Mouse (Mus musculus) megakaryocyte, embryonic 14.5 days (primary cell): ENCODE data around the gene Cactin. TPM values are rescaled to one million over a fixed set of nuclear protein-coding genes. Genes with fewer than 3 reads are reported as not detected.
A peak's percentile ranks its signal among the peaks of the same experiment; 100 is the strongest.

Source experiments
- H3K27me3 ChIP-seq: replicated peaks from 2 replicates; pipeline ENCODE3; 2012; ENCODE audit warnings: inconsistent platforms
- H3K36me3 ChIP-seq: replicated peaks from 2 replicates; pipeline ENCODE3; 2012; ENCODE audit warnings: low read length, inconsistent platforms, mixed read lengths
- H3K4me1 ChIP-seq: 2 replicates; pipeline ENCODE4 v1.6.1; 2012; ENCODE audit warnings: inconsistent platforms
- H3K4me3 ChIP-seq: replicated peaks from 2 replicates; pipeline ENCODE3; 2012; ENCODE audit warnings: moderate library complexity, mild to moderate bottlenecking, inconsistent platforms
- H3K9me3 ChIP-seq: 2 replicates; pipeline ENCODE4 v1.6.1; 2012; ENCODE audit warnings: inconsistent platforms
- FLI1 ChIP-seq: IDR thresholded peaks from 2 replicates; pipeline ENCODE4 v1.6.1; 2012; ENCODE audit warnings: low read length, inconsistent platforms, mixed read lengths
- GATA1 ChIP-seq: IDR thresholded peaks from 3 replicates; pipeline ENCODE4 v1.6.1; 2012; ENCODE audit warnings: mixed read lengths, low read length, inconsistent platforms, borderline replicate concordance
- polyA plus RNA-seq: library from polyadenylated mRNA; stranded (reverse); fragments of >175 nt; gene quantifications from 2 replicates; pipeline ENCODE4 v1.2.3, GENCODE M21; 2012; ENCODE audit warnings: low replicate concordance; ENCODE audit not compliant: insufficient read depth

Cactin gene
- polyA plus RNA-seq, 1 experiment, result 78.5 TPM

GRCm38 (mm10) chr10:81317273-81317672, 3.6 kb upstream of the Cactin start:
- no peaks in the 10 kb centered on the region for H3K27me3 ChIP-seq
- no peaks in the 10 kb centered on the region for H3K9me3 ChIP-seq
- TF ChIP-seq GATA1, result no peak
- TF ChIP-seq FLI1, result no peak
- peaks cover 72% of the 10 kb centered on the region for H3K36me3 ChIP-seq
- no peak overlapping the region for H3K4me3 ChIP-seq
- peaks cover 80% of the 10 kb centered on the region for H3K4me1 ChIP-seq

GRCm38 (mm10) chr10:81318589-81319329, 2.1 kb upstream of the Cactin start:
- H3K27me3 ChIP-seq, result no peaks in the 10 kb centered on the region
- no peak for TF ChIP-seq GATA1
- no peak for TF ChIP-seq FLI1
- H3K4me1 ChIP-seq, result peaks cover 83% of the 10 kb centered on the region
- H3K9me3 ChIP-seq, result no peaks in the 10 kb centered on the region
- peaks cover 72% of the 10 kb centered on the region for H3K36me3 ChIP-seq
- H3K4me3 ChIP-seq, result peak overlapping the region; percentile 98

DNA sequence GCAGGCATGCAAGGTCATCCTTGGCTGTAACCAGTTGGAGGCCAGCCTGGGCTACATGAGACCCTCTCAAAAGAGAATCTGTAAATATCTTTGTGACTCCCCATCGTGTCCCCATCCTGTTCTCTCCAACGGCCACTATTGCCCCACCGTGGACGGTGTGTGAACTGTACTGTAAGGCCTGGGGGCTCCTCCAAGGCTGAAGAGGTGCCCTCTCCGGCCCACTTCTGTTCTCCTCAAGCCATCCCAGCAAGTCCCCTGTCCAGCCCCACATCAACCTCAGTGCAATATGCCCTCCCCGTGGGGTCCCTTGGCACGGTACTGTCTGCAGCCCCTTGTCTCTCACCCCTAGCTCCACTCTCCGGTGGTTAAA, 1.6 kb upstream of the Cactin start:
- Histone ChIP-seq H3K4me3 (peak overlapping the region; percentile 98), H3K27me3 (no peaks in the 10 kb centered on the region), H3K4me1 (peaks cover 85% of the 10 kb centered on the region), H3K9me3 (no peaks in the 10 kb centered on the region), H3K36me3 (peaks cover 72% of the 10 kb centered on the region)
- no peak for TF ChIP-seq FLI1
- no peak for TF ChIP-seq GATA1

DNA sequence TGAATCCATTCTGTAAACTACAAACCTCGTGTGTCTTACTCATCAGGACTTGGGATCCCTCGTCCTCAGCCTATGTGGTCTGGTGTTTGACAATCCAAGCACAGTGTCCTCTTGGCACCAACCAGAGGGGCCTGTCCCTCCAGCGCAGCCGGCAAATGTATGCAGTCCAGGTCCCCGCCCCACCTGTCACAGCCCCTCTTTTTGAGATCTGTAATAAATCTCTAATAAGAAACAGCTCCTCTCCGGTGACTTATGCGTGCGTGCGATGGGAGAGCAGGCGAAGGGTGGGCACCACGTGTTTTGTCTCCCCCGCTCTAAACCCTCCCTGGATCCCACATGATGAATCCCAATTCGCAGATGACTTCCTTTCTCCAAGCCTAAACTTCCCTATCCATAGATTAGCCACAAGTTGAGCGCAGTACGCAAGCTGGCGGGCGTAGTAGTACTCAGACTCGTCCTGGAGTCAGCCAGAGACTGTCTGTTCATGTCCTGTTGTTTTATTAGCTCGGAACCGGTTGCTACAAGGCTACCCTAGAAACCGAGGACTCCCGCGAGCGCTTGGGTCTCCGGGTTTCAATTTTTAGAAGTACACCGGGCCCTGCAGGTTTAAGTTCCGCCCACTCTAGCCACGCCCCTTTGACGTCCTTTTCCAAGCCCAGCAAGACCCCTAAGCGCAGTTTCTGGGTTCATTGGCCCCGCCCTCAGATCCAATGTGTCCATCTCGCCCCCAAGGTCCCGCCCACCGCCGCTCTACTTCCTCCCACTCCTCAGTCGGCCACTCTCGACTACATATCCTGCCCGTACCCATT, 958 bp upstream of the Cactin start:
- peak overlapping the region; percentile 98 for H3K4me3 ChIP-seq
- TF ChIP-seq FLI1 (no peak), GATA1 (no peak)

DNA sequence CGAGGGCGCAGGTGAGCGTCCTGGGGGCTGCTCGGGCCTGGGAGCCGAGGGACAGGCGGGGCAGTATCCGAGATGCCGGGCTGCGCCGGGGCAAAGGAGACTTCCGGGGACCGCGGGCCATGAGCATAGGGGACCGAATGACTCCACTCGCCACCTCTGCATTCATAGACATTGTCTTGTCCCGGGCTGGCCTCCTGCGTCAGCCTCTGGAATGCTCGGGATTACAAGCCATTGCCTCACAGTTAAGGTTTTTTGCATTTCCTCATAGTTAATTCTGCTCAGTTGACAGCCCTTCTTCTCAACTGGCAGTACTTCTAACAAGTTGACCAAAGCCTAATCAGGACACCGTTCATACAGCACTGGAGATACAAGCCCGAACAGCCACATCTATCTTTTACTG, 533 bp downstream of the Cactin start:
- Histone ChIP-seq H3K4me1 (peaks cover 87% of the 10 kb centered on the region), H3K9me3 (no peaks in the 10 kb centered on the region), H3K4me3 (peak overlapping the region; percentile 98), H3K27me3 (no peaks in the 10 kb centered on the region), H3K36me3 (peaks cover 72% of the 10 kb centered on the region)
- TF ChIP-seq FLI1 (no peak), GATA1 (no peak)

More for the DNA sequence above, 958 bp upstream of the Cactin start:
- peaks cover 72% of the 10 kb centered on the region for H3K36me3 ChIP-seq
- H3K27me3 ChIP-seq, result no peaks in the 10 kb centered on the region
- no peaks in the 10 kb centered on the region for H3K9me3 ChIP-seq
- H3K4me1 ChIP-seq, result peaks cover 87% of the 10 kb centered on the region

GRCm38 (mm10) chr10:81322444-81322843, 1.5 kb downstream of the Cactin start:
- H3K36me3 ChIP-seq, result peaks cover 70% of the 10 kb centered on the region
- no peak for TF ChIP-seq GATA1
- TF ChIP-seq FLI1, result no peak
- no peaks in the 10 kb centered on the region for H3K27me3 ChIP-seq

DNA sequence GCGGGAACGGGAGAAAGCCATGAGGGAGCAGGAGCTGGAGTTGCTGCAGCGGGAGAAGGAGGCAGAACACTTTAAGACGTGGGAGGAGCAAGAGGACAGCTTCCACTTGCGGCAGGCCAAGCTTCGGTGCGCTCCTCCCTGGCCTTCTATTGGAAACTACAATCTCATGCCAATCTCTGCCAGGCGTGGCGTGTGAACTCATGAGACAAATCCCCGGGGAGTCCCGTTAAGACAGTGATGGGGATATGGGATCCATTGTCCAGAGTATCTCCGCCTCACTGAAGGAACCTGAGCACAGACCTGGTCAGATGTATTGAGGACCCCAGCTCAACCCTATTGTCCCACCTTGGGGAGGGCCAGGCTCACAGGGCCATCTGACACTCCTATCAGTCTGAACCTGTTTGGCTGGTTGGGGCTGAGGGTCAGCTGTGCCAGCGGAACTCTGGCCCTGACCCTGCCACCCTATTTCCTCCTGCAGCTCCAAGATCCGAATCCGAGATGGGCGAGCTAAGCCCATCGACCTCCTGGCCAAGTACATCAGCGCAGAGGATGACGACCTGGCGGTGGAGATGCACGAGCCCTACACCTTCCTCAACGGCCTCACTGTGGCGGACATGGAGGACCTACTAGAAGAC, 2.4 kb downstream of the Cactin start:
- H3K4me1 ChIP-seq, result peaks cover 87% of the 10 kb centered on the region
- H3K27me3 ChIP-seq, result no peaks in the 10 kb centered on the region
- peaks cover 62% of the 10 kb centered on the region for H3K36me3 ChIP-seq
- peak overlapping the region; percentile 98 for H3K4me3 ChIP-seq
- H3K9me3 ChIP-seq, result no peaks in the 10 kb centered on the region
- TF ChIP-seq FLI1, result no peak
- no peak for TF ChIP-seq GATA1

More at GRCm38 (mm10) chr10:81322444-81322843, 1.5 kb downstream of the Cactin start:
- Histone ChIP-seq H3K4me3 (peak overlapping the region; percentile 98), H3K4me1 (peaks cover 87% of the 10 kb centered on the region), H3K9me3 (no peaks in the 10 kb centered on the region)

- H3K4me1 ChIP-seq, result peaks cover 87% of the 10 kb centered on the region
- peaks cover 55% of the 10 kb centered on the region for H3K36me3 ChIP-seq
- H3K9me3 ChIP-seq, result no peaks in the 10 kb centered on the region
- peak overlapping the region; percentile 38 for H3K4me3 ChIP-seq
- H3K27me3 ChIP-seq, result no peaks in the 10 kb centered on the region
- TF ChIP-seq FLI1, result no peak
- TF ChIP-seq GATA1, result no peak
Observed at GRCm38 (mm10) chr10:81323791-81324530, 3.1 kb downstream of the Cactin start.

DNA sequence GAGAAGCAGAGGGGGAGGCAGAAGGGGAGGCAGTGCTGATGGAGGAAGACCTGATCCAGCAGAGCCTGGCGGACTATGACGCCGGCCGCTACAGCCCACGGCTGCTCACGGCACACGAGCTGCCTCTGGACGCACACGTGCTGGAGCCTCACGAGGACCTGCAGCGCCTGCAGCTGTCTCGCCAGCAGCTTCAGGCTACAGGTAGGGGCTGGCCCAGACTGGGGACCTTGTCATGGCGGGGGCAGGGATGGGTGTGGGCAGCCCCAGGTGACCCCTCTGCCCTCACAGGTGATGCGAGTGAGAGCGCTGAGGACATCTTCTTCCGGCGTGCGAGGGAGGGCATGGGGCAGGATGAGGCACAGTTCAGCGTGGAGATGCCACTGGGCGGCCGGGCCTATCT, 4.3 kb downstream of the Cactin start:
- H3K36me3 ChIP-seq, result peaks cover 58% of the 10 kb centered on the region
- peak overlapping the region; percentile 16 for H3K4me3 ChIP-seq
- peaks cover 88% of the 10 kb centered on the region for H3K4me1 ChIP-seq
- H3K27me3 ChIP-seq, result no peaks in the 10 kb centered on the region
- TF ChIP-seq GATA1 (no peak), FLI1 (no peak)
- H3K9me3 ChIP-seq, result no peaks in the 10 kb centered on the region

- Histone ChIP-seq H3K4me3 (peak overlapping the region; percentile 21), H3K4me1 (peaks cover 94% of the 10 kb centered on the region), H3K9me3 (no peaks in the 10 kb centered on the region), H3K36me3 (peaks cover 64% of the 10 kb centered on the region), H3K27me3 (no peaks in the 10 kb centered on the region)
- TF ChIP-seq GATA1, result no peak
- no peak for TF ChIP-seq FLI1
Observed at GRCm38 (mm10) chr10:81325781-81326180, 4.9 kb downstream of the Cactin start.
